Mouse (Mus musculus) megakaryocyte, embryonic 14.5 days (primary cell): ENCODE measurements around the gene Arfgef3.

ENCODE experiments used
- FLI1 ChIP-seq: IDR thresholded peaks from 2 replicates; pipeline ENCODE4 v1.6.1; 2012; ENCODE audit warnings: low read length, inconsistent platforms, mixed read lengths
- GATA1 ChIP-seq: IDR thresholded peaks from 3 replicates; pipeline ENCODE4 v1.6.1; 2012; ENCODE audit warnings: mixed read lengths, low read length, inconsistent platforms, borderline replicate concordance

DNA sequence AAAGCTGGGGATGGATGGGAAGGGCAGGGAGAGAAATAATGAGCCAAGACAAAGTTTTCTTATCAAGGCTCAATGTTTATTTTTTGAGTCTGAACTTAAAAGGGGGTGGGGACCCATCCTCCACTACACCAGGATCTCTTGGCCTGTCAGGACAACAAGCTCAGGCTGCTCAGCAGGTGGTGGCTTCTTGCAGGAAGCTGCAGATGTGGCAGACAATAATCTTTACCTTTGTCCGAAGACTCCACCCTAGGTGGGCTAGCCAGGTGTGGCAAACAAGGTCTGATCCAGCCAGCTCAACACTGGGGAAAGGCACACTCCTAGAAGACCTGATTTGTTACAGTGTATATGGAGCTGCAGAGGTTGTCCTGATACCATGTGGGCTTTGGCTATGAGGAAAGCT, 44.9 kb upstream of the Arfgef3 start:
- TF ChIP-seq GATA1 (no peak), FLI1 (no peak)
